Mouse (Mus musculus) kidney, postnatal 0 days (tissue): ENCODE measurements at regions not wholly inside any gene's neighbourhood (a gene's known extent, or its start where the extent isn't known, plus 50 kb on each side); places are given as distances from the start of the nearest gene placed in this dataset.

Source experiments
- ATAC-seq: fragments of 200-750 bp; cut with Nextera tagmentation; replicated peaks from 2 replicates; pipeline ENCODE4 v1.8.0; 2017; ENCODE audit warnings: low read depth, moderate number of reproducible peaks, moderate TSS enrichment, moderate library complexity; ENCODE audit not compliant: low FRiP score
- DNase-seq: peaks from one replicate; pipeline ENCODE4 v3.0.0-alpha.2; 2016; ENCODE audit warnings: low spot score
- H3K27ac ChIP-seq: fragments of 300-500 bp; sonication (generic); 2 replicates; pipeline ENCODE4 v1.5.1; 2014; ENCODE audit warnings: mild to moderate bottlenecking
- H3K27me3 ChIP-seq: fragments of 300-500 bp; sonication (generic); 2 replicates; pipeline ENCODE4 v1.6.1; 2014; ENCODE audit warnings: low read length, mixed read lengths; ENCODE audit not compliant: insufficient read depth
- H3K36me3 ChIP-seq: fragments of 300-500 bp; sonication (generic); 2 replicates; pipeline ENCODE4 v1.6.1; 2014; ENCODE audit warnings: low read length, mixed read lengths; ENCODE audit not compliant: insufficient read depth
- H3K4me1 ChIP-seq: fragments of 300-500 bp; sonication (generic); replicated peaks from 2 replicates; pipeline ENCODE4 v1.6.1; 2014; ENCODE audit warnings: antibody characterized with exemption, low read length, mixed read lengths; ENCODE audit not compliant: insufficient read depth
- H3K4me2 ChIP-seq: fragments of 300-500 bp; sonication (generic); 2 replicates; pipeline ENCODE4 v1.6.1; 2014; ENCODE audit warnings: mild to moderate bottlenecking, low read length, moderate library complexity, mixed read lengths
- H3K4me3 ChIP-seq: fragments of 300-500 bp; sonication (generic); replicated peaks from 2 replicates; pipeline ENCODE4 v1.5.1; 2014; ENCODE audit warnings: low read depth, low read length
- H3K9ac ChIP-seq: fragments of 300-500 bp; sonication (generic); 2 replicates; pipeline ENCODE4 v1.6.1; 2014; ENCODE audit warnings: low read depth, low read length
- H3K9me3 ChIP-seq: fragments of 300-500 bp; sonication (generic); replicated peaks from 2 replicates; pipeline ENCODE4 v1.6.1; 2016; ENCODE audit warnings: low read length, inconsistent platforms, mixed read lengths
- CTCF ChIP-seq: IDR thresholded peaks from 2 replicates; pipeline ENCODE4 v1.5.1; 2016; ENCODE audit warnings: antibody characterized with exemption, low read depth, mild to moderate bottlenecking, moderate library complexity
- WGBS: fragments of 180-500 bp; shearing (Covaris S2); extraction: QIAGEN DNeasy Blood & Tissue Kit; methylation state at CpG from one replicate; pipeline ENCODE4 v1.1.7; 2014; 5-methylcytosine and 5-hydroxymethylcytosine counted together

GRCm38 (mm10) chr1:121842381-121843075, 274.7 kb upstream of the Ddx18 start:
- WGBS = 59% methylated on average over 3 of the region's 3 CpGs
- Histone ChIP-seq H3K36me3 (no peaks in the 10 kb centered on the region), H3K4me1 (no peaks in the 10 kb centered on the region), H3K4me3 (no peak overlapping the region), H3K4me2 (no peak overlapping the region), H3K9me3 (no peaks in the 10 kb centered on the region), H3K9ac (no peak overlapping the region), H3K27me3 (no peaks in the 10 kb centered on the region), H3K27ac (no peak overlapping the region)
- TF ChIP-seq CTCF = no peak
- no peak for DNase-seq
- no peak for ATAC-seq

- H3K36me3 ChIP-seq = no peaks in the 10 kb centered on the region
- H3K27me3 ChIP-seq = no peaks in the 10 kb centered on the region
- H3K27ac ChIP-seq = no peak overlapping the region
- no peak for TF ChIP-seq CTCF
- DNase-seq = peak; percentile 36
- ATAC-seq = no peak
- no peaks in the 10 kb centered on the region for H3K4me1 ChIP-seq
- H3K9ac ChIP-seq = no peak overlapping the region
- H3K4me2 ChIP-seq = no peak overlapping the region
- no peak overlapping the region for H3K4me3 ChIP-seq
- no peaks in the 10 kb centered on the region for H3K9me3 ChIP-seq
- 11% methylated on average over 2 of the region's 2 CpGs for WGBS
Observed at GRCm38 (mm10) chr1:121833559-121833958, 265.8 kb upstream of the Ddx18 start.

GRCm38 (mm10) chr1:121830242-121830641, 262.5 kb upstream of the Ddx18 start:
- WGBS = 64% methylated on average over 2 of the region's 2 CpGs
- Histone ChIP-seq H3K36me3 (no peaks in the 10 kb centered on the region), H3K27ac (no peak overlapping the region), H3K4me2 (no peak overlapping the region), H3K9ac (no peak overlapping the region), H3K27me3 (no peaks in the 10 kb centered on the region), H3K9me3 (no peaks in the 10 kb centered on the region), H3K4me3 (no peak overlapping the region), H3K4me1 (no peaks in the 10 kb centered on the region)
- peak; percentile 49; the same call in 1 of the 2 replicates for TF ChIP-seq CTCF
- ATAC-seq (no peak), DNase-seq (peak; percentile 34)

- Histone ChIP-seq H3K36me3 (no peaks in the 10 kb centered on the region), H3K27me3 (no peaks in the 10 kb centered on the region), H3K4me2 (no peak overlapping the region), H3K27ac (no peak overlapping the region), H3K9ac (no peak overlapping the region), H3K4me1 (no peaks in the 10 kb centered on the region), H3K4me3 (no peak overlapping the region), H3K9me3 (no peaks in the 10 kb centered on the region)
- DNase-seq = no peak
- WGBS = 86% methylated on average over 4 of the region's 4 CpGs
- no peak for TF ChIP-seq CTCF
- ATAC-seq = no peak
Observed at GRCm38 (mm10) chr1:121822950-121823349, 255.2 kb upstream of the Ddx18 start.

GRCm38 (mm10) chr1:121803338-121803737, 235.5 kb upstream of the Ddx18 start:
- peak; percentile 23; the same call in 1 of the 2 replicates for TF ChIP-seq CTCF
- Histone ChIP-seq H3K9ac (no peak overlapping the region), H3K27ac (no peak overlapping the region), H3K4me1 (no peaks in the 10 kb centered on the region), H3K27me3 (no peaks in the 10 kb centered on the region), H3K4me2 (no peak overlapping the region), H3K36me3 (no peaks in the 10 kb centered on the region), H3K4me3 (no peak overlapping the region), H3K9me3 (no peaks in the 10 kb centered on the region)
- 67% methylated on average over 2 of the region's 2 CpGs for WGBS
- ATAC-seq = no peak
- no peak for DNase-seq

- Histone ChIP-seq H3K9me3 (no peaks in the 10 kb centered on the region), H3K27me3 (no peaks in the 10 kb centered on the region), H3K4me1 (no peaks in the 10 kb centered on the region), H3K9ac (no peak overlapping the region), H3K27ac (no peak overlapping the region), H3K36me3 (no peaks in the 10 kb centered on the region), H3K4me2 (no peak overlapping the region), H3K4me3 (no peak overlapping the region)
- no peak for TF ChIP-seq CTCF
- no peak for ATAC-seq
- DNase-seq = no peak
- 91% methylated on average over 4 of the region's 4 CpGs for WGBS
Observed at GRCm38 (mm10) chr1:121802476-121802875, 234.7 kb upstream of the Ddx18 start.

- no peaks in the 10 kb centered on the region for H3K9me3 ChIP-seq
- DNase-seq (peak; percentile 32), ATAC-seq (no peak)
- H3K36me3 ChIP-seq = no peaks in the 10 kb centered on the region
- H3K27me3 ChIP-seq = no peaks in the 10 kb centered on the region
- no peak overlapping the region for H3K4me3 ChIP-seq
- WGBS = 85% methylated on average over 12 of the region's 12 CpGs
- peak; percentile 36; the same call in 1 of the 2 replicates for TF ChIP-seq CTCF
- no peak overlapping the region for H3K27ac ChIP-seq
- no peaks in the 10 kb centered on the region for H3K4me1 ChIP-seq
- no peak overlapping the region for H3K4me2 ChIP-seq
- no peak overlapping the region for H3K9ac ChIP-seq
Observed at GRCm38 (mm10) chr1:121798502-121798901, 230.7 kb upstream of the Ddx18 start.
